Mouse (Mus musculus): ENCODE data around the gene Ushbp1. TPM values are rescaled to one million over a fixed set of nuclear protein-coding genes. Genes with fewer than 3 reads are reported as not detected.
A peak's percentile ranks its signal among the peaks of the same experiment; 100 is the strongest.
"Not testable (repeated sequence)": the region's sequence is repeated elsewhere in the genome, so short reads cannot be mapped to it uniquely, and the experiment has no call there.

The Ushbp1 gene
- polyA plus RNA-seq, 1 experiment = 5.9 TPM

GRCm38 (mm10) chr8:71374616-71375206 lies 20.9 kb downstream of the Ushbp1 start:
- no peak for DNase-seq (ENCODE audit: low read depth, low spot score)

GRCm38 (mm10) chr8:71373000-71373399 lies 22.6 kb downstream of the Ushbp1 start:
- DNase-seq (ENCODE audit: low read depth, low spot score) = no peak
- WGBS = 90% methylated on average over 3 of the region's 3 CpGs

More at GRCm38 (mm10) chr8:71374616-71375206, 20.9 kb downstream of the Ushbp1 start:
- WGBS = 77% methylated on average over 17 of the region's 17 CpGs

DNA sequence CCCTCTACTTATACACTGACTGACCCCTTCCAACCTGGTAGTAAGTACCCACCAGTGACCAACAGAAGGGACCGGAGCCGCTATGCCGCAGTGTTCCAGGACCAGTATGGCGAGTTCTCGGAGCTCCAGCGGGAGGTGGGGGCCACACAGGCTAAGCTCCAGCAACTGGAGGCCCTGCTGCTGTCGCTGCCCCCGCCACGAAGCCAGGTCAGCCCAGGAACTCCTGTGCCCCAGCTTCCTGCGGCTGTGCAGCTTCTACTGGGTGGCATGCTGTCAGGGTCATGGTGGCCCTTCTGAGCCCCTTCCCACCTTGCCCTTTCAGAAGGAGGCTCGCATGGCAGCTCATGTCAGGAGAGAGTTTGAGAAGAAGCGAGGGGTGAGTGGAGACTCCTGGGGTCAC lies 23.2 kb downstream of the Ushbp1 start:
- WGBS = 88% methylated on average over 12 of the region's 12 CpGs
- no peak for DNase-seq (ENCODE audit: low read depth, low spot score)

DNA sequence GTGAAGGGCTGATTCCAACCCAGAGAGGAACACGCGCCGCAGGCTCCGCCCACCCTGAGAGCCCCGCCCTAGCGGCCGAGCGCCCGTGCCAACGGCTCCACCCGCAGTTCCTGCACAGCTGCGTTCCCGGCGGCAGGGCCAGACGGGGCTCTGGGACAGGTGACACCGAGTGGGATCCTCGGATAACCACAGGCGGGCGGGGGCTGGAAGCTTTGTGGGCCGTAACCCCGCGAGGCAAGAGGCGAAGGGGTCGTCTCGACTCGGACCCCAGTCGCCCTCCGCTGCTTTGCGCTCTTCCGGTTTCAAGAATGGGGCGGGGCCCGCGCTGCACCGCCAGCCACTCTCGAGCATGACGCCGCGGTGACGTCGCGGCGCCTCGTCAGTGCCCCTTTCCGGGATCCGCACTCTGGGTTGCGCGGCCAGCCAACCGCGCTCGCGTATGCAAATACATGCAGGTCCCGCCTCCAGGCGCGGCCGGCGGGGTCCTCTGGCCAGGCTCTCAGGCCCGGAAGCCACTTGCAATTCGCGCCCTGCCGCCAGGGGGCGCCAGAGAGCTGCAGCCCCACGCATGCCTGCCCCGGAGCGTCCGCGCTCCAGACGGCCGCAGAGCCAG lies 24.3 kb downstream of the Ushbp1 start, which contains the start of gene Ocel1:
TSS of gene Ocel1 (plus strand) at position 63 of the 613 bp plus-strand sequence.
- WGBS = under 1% methylated on average over 63 of the region's 68 CpGs
- peak; percentile 89 for DNase-seq (ENCODE audit: low read depth, low spot score)

GRCm38 (mm10) chr8:71370711-71371235 lies 24.8 kb downstream of the Ushbp1 start:
- DNase-seq (ENCODE audit: low read depth, low spot score) = no peak
- WGBS = 16% methylated on average over 5 of the region's 5 CpGs

DNA sequence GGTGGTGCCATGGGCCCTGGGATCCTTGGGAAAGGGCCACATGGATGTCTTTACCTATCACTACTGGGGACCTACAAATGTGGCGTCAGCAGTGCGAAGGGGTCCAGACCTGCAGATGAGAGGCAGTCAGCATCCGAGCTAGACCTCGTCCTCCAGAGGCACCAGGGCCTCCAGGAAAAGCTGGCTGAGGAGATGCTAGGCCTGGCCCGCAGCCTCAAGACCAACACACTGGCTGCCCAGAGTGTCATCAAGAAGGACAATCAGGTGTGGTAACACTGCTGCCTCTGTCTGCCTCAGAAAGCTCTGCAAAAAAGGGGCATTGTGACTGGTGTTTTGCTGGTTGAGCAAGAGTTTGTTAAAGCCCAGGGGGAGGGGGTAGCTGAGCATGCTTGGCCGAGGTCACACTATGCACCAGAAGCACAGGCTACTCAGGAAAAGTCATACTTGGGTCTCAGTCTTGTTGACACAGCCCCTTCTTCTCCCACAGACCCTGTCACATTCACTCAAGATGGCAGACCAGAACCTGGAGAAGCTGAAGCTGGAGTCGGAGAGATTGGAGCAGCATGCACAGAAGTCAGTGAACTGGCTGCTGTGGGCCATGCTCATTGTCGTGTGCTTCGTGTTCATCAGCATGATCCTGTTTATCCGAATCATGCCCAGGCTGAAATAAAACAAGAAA lies 26.4 kb downstream of the Ushbp1 start:
- 94% methylated on average over 10 of the region's 10 CpGs for WGBS
- DNase-seq (ENCODE audit: low read depth, low spot score) = no peak

- DNase-seq (ENCODE audit: low read depth, low spot score) = no peak
Observed at GRCm38 (mm10) chr8:71368366-71368765, 27.2 kb downstream of the Ushbp1 start.

GRCm38 (mm10) chr8:71367529-71368176 lies 27.9 kb downstream of the Ushbp1 start:
- no peak for DNase-seq (ENCODE audit: low read depth, low spot score)
- WGBS = 24% methylated on average over 17 of the region's 17 CpGs

- peak; percentile 83 for DNase-seq (ENCODE audit: low read depth, low spot score)
- WGBS = under 1% methylated on average over 56 of the region's 56 CpGs
Observed at GRCm38 (mm10) chr8:71366771-71367528, 28.7 kb downstream of the Ushbp1 start, which contains the start of gene Use1. Use1 (plus strand) TSS chr8:71366848.

- no peak for DNase-seq (ENCODE audit: low read depth, low spot score)
- WGBS = 84% methylated on average over 3 of the region's 3 CpGs
Observed at GRCm38 (mm10) chr8:71358026-71358425, 37.6 kb downstream of the Ushbp1 start.

GRCm38 (mm10) chr8:71351520-71351919 lies 44.1 kb downstream of the Ushbp1 start:
- no peak for DNase-seq (ENCODE audit: low read depth, low spot score)
- WGBS = 93% methylated on average over 1 of the region's 1 CpGs

DNA sequence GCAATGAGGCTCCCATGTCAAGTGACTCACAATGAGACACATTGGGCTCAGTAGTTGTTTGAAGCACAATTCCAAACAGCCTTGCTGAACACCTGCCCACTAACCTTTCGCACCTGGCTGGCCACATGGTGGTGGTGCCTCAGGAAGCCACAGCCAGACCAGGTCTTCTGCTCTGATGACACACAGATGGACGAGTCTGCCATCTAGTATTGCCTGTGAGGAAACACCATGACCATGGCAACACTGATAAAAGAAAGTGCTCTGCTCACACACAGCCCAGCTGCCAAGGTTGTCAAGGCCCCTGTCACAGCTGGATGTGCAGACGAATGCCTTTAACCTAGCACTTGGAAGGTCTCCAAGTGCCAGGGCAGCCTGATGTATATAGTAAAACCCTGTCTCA lies 44.5 kb downstream of the Ushbp1 start:
- DNase-seq (ENCODE audit: low read depth, low spot score) = no peak
- 51% methylated on average over 3 of the region's 3 CpGs for WGBS

- DNase-seq (ENCODE audit: low read depth, low spot score) = no peak
- 68% methylated on average over 1 of the region's 1 CpGs for WGBS
Observed at GRCm38 (mm10) chr8:71346581-71346980, 49.0 kb downstream of the Ushbp1 start.

DNA sequence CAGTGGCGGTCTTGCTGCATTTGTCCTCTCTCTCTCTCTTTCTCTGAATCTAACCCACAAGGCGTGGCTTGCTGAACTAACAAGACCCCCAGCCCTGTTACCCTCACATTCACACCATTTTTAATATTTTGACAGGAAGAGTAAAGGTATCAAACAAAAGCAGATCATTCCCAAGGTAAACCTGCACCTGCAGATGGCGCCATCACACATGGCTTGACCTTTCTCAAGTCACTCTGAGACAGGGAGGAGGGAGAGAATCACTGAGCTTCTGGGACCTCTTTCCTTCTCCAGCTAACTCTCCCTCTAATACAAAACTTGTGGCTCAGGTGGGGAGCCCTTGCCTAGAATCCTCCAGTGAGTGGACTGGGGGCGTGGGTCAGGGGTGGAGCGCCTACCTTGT lies 55.0 kb downstream of the Ushbp1 start:
- 89% methylated on average over 5 of the region's 5 CpGs for WGBS

GRCm38 (mm10) chr8:71337834-71338233 lies 57.8 kb downstream of the Ushbp1 start:
- WGBS = 97% methylated on average over 6 of the region's 6 CpGs
- not testable (repeated sequence) for DNase-seq (ENCODE audit: low read depth, low spot score)

More for the DNA sequence above, 55.0 kb downstream of the Ushbp1 start:
- peak; percentile 28 for DNase-seq (ENCODE audit: low read depth, low spot score)

Other genes starting within 250 kb of the Ushbp1 start
- gene Myo9b, start 123.1 kb downstream of the Ushbp1 start, polyA plus RNA-seq (2012; rRNA removed) = 17.4 and 20.1 TPM in 2 replicates
- gene Haus8, start 122.9 kb downstream of the Ushbp1 start, polyA plus RNA-seq (2012; rRNA removed) = 6.6 and 8.5 TPM in 2 replicates
- 82.1 and 104 TPM in 2 replicates for gene Use1, start 29.0 kb downstream of the Ushbp1 start, polyA plus RNA-seq (2012; rRNA removed)
- 14.4 and 21.2 TPM in 2 replicates for gene Ocel1, start 24.5 kb downstream of the Ushbp1 start, polyA plus RNA-seq (2012; rRNA removed)
- gene Nr2f6, start 13.8 kb downstream of the Ushbp1 start, polyA plus RNA-seq (2012; rRNA removed) = 118 and 144 TPM in 2 replicates
- gene Babam1, start 1.1 kb upstream of the Ushbp1 start, polyA plus RNA-seq (2012; rRNA removed) = 106 and 114 TPM in 2 replicates
- 17.0 and 24.2 TPM in 2 replicates for gene Ankle1, start 10.2 kb upstream of the Ushbp1 start, polyA plus RNA-seq (2012; rRNA removed)
- 16.8 and 18.8 TPM in 2 replicates for gene Abhd8, start 67.9 kb upstream of the Ushbp1 start, polyA plus RNA-seq (2012; rRNA removed)
- 94.1 and 124 TPM in 2 replicates for gene Mrpl34, start 69.2 kb upstream of the Ushbp1 start, polyA plus RNA-seq (2012; rRNA removed)
- 78.5 and 80.9 TPM in 2 replicates for gene Dda1, start 73.4 kb upstream of the Ushbp1 start, polyA plus RNA-seq (2012; rRNA removed)
- gene Ano8, start 90.2 kb upstream of the Ushbp1 start, polyA plus RNA-seq (2012; rRNA removed) = 7.3 and 8.9 TPM in 2 replicates
- gene Gtpbp3, start 92.3 kb upstream of the Ushbp1 start, polyA plus RNA-seq (2012; rRNA removed) = 18.5 and 23.7 TPM in 2 replicates
- 122 and 163 TPM in 2 replicates for gene Plvap, start 116.0 kb upstream of the Ushbp1 start, polyA plus RNA-seq (2012; rRNA removed)
- 0.05 TPM in 1 of 2 replicates, not detected in the other for gene Ccdc194, start 129.9 kb upstream of the Ushbp1 start, polyA plus RNA-seq (2012; rRNA removed)
- gene Bst2, start 141.7 kb upstream of the Ushbp1 start, polyA plus RNA-seq (2012; rRNA removed) = 114 and 131 TPM in 2 replicates
- 144 and 164 TPM in 2 replicates for gene Mvb12a, start 147.1 kb upstream of the Ushbp1 start, polyA plus RNA-seq (2012; rRNA removed)
- 0.71 and 1.0 TPM in 2 replicates for gene Tmem221, start 163.1 kb upstream of the Ushbp1 start, polyA plus RNA-seq (2012; rRNA removed)
- gene Nxnl1, start 170.8 kb upstream of the Ushbp1 start, polyA plus RNA-seq (2012; rRNA removed) = not detected in 2 replicates
- 19.4 and 25.6 TPM in 2 replicates for gene Slc27a1, start 173.1 kb upstream of the Ushbp1 start, polyA plus RNA-seq (2012; rRNA removed)
- gene Pgls, start 196.4 kb upstream of the Ushbp1 start, polyA plus RNA-seq (2012; rRNA removed) = 109 and 111 TPM in 2 replicates
- 3.3 and 4.1 TPM in 2 replicates for gene Fam129c, start 201.8 kb upstream of the Ushbp1 start, polyA plus RNA-seq (2012; rRNA removed)
- gene Colgalt1, start 215.2 kb upstream of the Ushbp1 start, polyA plus RNA-seq (2012; rRNA removed) = 45.0 and 68.0 TPM in 2 replicates

Measured in large intestine, adult 2 months (tissue).